Mouse (Mus musculus): Measurements from ENCODE around the gene Fmnl1.

Fmnl1 gene

DNA sequence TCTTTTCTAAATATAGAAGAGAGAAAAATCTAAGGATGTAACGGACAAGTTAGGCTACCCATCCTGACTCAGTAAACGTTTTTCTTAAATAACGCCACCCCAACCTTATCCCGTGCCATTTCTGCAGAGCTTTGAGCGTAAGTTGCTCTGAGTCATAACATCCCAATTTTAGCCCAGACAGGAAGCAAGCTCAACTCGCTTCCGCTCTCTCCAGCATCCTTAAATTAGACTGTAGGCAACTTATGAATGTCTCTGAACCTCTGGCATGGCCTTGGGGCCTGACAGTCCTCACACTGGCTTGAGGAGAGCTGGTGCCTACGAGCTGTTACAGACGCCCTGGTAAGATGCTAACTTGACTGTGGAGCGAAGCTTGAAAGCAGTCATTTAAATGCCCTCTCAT is 52.5 kb downstream of the Fmnl1 start:
- no peak for DNase-seq

DNA sequence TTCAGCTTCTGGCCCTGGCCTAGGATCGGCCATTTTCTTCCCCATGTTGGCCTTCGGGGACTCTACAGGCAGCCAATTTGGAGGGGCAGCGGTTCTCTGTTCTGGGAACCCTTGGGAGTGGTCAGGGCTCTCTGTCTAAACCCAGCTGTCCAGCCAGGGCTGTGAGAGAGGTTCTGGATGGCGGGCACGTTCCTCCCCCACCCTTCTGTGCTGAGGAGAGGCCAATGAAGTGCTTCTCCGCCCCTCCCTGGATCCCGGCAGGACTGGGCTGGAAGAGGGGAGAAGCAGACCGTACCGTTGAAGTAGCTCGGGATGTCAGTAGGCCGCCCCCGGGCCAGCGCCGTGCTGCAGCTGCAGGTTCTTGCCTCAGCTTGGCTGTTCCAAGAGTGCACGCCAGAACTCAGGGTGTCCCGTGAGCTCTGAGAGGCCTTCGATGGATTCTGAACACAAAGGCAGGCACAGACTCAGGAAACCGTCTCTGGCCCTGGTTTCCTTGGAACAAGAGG is 53.1 kb downstream of the Fmnl1 start:
- DNase-seq, result no peak

DNA sequence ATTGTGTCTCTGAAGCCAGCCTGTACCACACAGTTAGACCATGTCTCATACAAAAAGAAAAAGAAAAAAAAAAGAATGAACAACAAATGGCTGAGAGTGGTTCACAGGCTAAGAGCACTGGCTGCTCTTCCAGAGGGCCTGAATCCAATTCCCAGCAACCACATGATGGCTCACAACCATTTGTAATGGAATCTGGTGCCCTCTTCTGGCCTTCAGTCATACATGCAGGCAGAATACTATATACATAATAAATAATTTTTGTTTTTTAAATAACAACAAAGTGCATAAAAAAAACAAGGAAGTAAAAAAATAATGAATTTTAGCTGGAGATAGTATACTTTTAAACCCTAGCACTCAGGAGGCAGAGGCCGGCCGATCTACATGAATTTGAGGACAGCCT is 58.7 kb downstream of the Fmnl1 start:
- no peak for DNase-seq

DNA sequence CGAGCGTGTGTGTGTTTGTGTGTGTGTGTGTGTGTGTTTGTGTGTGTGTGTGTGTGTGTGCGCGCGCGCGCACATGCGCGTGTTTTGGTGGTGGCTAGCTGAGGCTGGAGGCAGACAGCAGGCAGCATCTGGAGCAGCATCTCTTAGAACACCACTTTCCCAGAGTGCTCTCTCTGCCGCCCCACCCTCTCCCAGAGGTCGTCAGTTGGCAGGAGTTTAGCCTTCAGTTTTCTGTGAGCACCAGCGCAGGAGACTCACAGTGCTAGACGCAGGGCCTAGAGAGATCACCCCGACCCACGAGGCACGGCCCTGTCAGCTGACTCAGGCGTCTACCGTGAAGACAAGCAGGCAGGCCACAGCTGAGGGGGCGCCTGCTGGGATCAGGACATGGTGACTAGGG is 59.7 kb downstream of the Fmnl1 start:
- DNase-seq, result no peak

DNA sequence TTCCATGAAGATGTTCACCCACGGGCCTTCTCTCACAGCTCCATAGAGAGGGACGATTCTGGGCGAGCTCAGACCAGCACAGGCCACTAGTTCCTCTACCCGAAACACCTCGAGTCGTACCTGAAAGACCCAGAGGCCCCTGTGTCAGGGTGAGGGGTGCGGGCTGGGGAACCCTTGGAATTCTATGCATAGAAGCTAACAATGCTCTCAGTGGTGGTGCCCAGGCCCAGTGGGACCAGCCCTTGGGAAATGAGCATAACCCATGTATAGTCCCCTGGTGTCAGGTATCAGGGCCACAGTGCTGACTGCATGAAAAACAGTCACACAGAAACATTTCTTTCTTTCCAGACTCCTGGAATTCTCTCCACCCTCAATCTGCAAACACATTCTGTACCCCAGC is 60.5 kb downstream of the Fmnl1 start:
- DNase-seq, result no peak

DNA sequence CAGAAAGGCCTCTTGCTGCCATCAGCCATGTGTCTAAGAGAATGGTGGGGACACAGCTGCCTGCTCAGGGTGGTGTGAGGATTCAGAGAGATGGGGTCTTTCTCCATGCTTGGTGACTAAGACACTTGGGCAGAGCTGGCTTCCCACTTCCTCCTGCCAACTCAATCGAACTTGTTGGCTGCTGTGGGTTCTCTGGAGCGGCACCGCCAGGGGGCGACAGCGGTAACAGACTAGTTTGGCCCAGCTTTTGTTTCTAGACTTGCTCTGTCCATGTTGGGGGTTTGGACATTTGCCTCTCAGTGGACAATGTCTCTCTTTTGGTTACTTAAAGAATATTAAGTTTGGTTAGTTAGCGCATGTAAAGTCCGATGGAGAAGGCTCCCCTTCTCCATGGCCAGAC is 62.1 kb downstream of the Fmnl1 start:
- DNase-seq, result peak; percentile 84

DNA sequence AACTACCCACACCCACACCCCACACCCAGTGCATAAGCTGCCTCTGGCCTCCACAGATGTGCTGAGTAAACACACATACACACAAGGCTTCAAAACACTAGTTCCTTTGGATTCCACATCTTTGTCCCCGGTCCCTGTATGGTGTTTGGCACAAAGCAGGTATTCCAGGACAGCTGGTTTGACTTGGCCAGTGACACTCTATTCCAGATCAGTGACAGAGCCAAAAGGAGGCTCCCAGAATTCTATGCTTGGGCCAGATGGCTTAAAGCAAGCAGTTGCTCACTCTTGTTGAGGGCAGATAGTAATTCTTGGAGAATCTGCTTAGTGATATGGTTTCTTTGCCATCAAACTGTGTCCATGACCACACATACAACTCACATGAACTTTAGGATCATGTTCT is 63.5 kb downstream of the Fmnl1 start:
- DNase-seq, result no peak

DNA sequence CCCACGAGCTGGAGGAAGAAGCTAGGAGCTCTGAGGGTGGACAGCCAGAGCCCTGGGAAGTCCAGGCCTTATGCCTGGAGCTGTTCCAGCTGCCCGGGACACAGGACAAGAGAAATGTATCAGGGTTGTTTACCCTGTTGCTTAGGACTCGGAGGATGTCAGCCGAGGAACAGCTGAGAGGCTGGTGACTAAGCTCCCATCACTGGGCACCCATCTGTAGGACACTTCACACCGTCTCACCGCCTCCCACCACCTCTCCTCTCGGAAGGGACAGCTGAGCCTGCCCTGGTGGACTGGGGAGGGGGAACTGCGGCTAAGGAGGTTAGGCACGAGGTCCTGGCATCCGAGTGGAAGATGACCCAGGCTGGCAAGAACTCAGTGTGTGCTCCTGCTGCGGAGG is 64.8 kb downstream of the Fmnl1 start:
- DNase-seq, result no peak

DNA sequence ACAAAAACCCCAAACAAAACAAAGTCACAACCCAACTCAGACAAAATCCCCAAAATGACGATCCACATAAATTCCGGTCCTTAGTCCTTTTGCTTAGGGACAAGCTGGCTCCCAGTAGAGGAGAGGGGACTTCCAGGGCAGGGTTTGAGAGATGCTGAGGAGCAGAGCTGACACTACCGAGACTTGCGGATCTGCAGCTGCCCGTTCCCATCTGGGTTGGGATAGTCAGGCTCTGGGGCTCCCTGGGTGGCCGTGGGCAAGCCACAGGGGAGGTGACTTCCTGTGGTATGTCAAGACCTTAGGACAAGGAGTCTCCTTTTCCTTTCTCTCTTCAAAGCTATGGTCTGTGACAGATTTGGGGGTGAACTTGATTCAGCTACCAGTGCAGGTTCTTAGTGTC is 65.5 kb downstream of the Fmnl1 start:
- no peak for DNase-seq

DNA sequence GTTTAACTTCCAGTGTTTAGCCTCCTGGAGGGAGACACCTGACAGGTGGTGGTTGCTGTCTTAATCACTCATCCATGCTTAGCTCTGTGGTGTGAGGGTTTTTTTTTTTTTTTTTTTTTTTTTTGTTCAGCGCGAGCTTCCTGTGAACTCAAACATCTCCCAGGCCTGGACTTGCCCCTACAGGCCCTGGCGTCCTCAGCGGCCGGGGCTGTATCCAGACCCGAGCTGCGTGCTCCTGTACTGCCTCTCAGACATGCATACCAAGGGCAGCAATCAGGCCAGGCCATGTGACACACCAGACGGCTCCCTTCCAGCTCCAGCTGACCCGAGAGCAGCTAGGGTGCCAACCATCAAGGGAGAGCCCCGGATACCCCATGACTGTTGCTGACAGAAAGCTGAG is 66.0 kb downstream of the Fmnl1 start:
- no peak for DNase-seq

DNA sequence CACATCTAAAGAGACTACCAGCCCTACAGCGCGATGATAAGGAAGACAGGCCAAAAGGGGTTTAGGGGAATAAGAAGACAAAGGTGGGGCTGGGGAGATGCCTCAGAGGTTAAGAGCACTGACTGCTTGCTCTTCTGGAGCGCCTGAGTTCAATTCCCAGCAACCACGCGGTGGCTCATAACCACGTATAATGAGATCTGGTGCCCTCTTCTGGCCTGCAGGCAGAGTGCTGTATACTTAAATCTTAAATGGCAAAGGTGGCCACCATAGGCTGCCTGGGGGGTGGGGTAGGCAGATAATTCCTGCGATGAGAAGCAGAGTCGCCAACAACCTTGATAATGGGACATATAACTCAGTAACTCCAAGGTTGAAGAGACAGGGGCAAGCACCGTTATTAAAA is 66.8 kb downstream of the Fmnl1 start:
- no peak for DNase-seq

DNA sequence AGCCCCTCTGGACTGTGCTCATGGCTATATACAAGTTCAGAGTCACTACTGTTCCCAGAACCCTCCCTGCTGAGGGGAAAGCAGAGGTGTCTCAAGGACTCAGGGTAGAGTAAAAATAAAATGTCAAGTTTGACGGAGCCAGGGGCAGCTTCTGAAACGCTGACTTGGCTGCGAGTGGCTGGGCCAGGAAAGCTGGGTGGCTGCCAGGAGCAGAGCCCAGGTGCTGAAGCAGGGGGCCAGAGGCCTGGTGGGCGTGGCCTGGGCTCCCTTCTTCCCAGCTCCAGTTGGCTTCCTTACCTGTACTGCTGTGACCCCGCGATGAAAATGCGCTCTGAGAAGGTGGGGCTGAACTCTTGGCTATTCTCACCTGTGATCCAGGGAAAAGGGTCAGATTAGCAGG is 69.8 kb downstream of the Fmnl1 start:
- no peak for DNase-seq

DNA sequence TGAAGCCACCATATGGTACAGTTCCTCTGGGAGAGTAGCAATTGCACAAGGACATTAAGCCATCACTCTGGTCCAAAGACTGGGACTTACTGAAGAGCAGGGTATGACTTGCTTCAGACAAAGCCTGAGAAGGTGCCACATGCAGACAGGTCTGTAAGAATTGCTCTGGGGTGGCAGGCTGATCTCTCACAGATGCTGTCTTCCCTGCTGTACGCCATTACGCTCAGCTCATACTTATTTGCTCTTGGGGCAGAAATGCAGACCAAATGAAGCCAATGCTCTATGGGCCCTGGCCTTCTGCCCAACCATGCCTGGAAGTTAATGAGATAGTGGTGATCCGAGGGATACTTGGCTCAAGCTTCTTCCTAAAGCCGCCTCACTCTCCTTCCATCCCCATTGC is 73.9 kb downstream of the Fmnl1 start:
- DNase-seq, result no peak

DNA sequence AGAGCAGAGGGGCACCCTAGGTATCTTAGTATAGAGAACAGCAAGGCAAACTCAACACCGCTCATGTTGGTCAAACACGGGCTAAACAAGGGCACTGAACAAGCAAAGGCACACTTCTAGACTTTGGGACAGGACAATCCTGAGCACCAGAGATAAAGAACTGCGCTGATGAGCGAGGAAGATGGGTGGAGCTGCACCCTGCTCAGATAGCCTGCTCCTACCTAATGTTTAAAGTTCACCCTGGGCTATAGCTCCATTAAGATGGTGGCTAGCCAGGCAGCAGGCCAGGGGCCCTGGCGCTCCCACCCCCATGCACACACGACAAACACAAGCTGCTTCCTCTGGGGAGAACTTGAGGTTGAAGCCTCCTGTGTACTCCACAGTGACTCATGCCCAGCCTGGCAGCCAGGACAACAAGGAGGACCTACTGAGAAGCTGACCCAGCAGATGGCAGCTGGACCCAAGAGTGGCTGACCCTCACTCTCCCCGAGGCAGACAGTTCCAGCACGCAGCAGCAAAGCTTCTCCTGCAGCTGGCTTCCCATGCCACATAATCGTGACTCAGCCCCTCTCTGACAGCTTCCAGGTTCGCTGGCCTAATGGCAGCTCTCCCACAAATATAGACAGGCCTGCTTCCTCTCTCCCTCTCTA is 75.3 kb downstream of the Fmnl1 start:
- no peak for DNase-seq

DNA sequence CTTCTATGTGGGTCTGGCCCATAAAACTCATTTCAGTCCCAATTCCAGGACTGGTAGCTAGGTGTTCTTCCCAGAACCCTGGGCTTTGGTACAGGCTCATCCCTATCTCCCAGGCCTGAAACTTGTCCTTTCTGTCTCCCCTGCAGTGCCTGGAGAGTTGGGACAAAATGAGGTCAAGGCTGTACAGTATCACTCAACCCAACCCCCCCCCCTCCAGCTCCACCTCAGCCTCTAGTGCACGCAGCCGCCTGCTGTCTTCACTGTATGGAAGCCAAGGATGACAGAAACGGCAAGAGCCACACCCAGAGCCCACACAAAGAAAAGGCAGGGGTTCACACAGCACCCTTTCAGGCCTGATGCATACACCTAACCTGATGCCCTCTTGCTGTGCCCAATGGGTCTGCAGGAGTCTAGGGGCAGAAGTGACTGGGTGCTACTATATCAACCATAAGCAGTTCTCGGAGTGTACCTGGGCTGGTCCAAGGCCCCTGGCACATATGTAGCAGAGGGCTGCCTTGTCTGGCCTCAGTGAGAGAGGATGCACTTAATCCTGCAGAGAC is 75.9 kb downstream of the Fmnl1 start:
- no peak for DNase-seq

DNA sequence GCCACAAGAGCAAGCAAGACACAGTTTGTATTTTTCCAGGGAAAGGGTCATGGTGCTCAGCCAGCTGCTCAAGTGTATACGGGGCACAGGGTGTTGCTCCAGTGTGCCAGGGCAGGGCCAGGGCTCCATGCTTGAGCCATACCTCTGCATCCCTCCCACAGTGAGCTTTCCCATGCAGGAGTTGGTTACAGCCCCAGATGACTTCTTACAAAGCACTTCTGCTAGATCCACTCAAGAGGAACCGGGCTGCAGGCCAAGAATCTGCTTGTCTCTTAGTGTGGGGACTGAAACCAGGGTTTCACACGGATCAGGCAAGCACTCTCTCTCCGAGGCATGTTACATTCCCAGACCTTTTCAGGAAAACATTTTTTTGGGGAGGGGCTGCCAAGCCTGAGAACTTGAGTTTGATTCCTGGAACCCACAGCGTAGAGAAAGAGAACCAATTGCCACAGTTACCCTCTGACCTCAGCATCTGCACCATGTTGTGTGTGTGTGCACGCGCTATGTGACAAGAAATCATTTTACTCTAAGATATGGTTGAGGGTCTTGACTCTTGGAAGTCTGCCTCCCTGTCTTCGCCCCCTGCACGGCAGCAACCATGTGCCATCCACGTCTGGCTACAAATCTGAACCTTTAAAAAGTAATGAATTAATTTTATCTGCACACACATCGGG is 76.7 kb downstream of the Fmnl1 start:
- DNase-seq, result peak; percentile 86
